Mouse (Mus musculus): ENCODE measurements around the gene Cep128.

- TF ChIP-seq CTCF (IDR thresholded peaks at IDR 0.05; ENCODE audit: control insufficient read depth, insufficient read depth, insufficient replicate concordance, low read depth, low read length): no peak
- TF ChIP-seq POLR2A (IDR thresholded peaks at IDR 0.05; ENCODE audit: control insufficient read depth, low read depth, low read length): no peak
Observed at GRCm38 (mm10) chr12:91059704-91060318, 324.4 kb downstream of the Cep128 start.
